Mouse (Mus musculus): ENCODE results near the gene Uspl1. TPM values are rescaled to one million over a fixed set of nuclear protein-coding genes. Genes with fewer than 3 reads are reported as not detected.

Uspl1 gene
- polyA plus RNA-seq, 1 experiment from 2014 or later: 74.9 TPM

DNA sequence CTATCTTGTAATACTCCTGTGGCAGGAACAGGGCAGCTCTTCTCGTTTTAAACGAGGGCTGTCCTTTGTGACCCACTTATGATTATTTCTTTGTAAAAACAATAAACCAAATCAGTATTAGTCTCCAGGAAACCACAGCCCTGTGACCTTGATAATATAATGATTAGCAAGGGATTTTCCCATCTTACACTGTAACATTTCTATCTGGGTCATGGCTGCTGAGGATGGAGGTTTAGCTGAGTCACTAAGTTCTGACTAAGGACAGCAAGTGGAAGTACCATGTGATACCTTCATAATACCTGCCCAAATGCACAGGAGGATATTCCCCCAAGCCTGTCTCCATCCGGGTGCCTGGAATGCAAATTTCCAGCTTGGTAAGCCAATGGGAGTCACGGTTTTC is 23.7 kb upstream of the Uspl1 start:
- no peak for ATAC-seq (replicated peaks; ENCODE audit: low FRiP score)
- Histone ChIP-seq H3K4me3 (ENCODE audit: low read depth, low read length) (no peak overlapping the region), H3K36me3 (ENCODE audit: control insufficient read depth, insufficient read depth, low read length) (no peaks in the 10 kb centered on the region), H3K27me3 (ENCODE audit: control insufficient read depth, insufficient read depth, low read length) (no peaks in the 10 kb centered on the region), H3K4me2 (ENCODE audit: low read depth, low read length, severe bottlenecking) (no peak overlapping the region), H3K27ac (ENCODE audit: low read depth, low read length) (no peak overlapping the region), H3K9me3 (ENCODE audit: control insufficient read depth, low read length) (no peaks in the 10 kb centered on the region), H3K9ac (ENCODE audit: low read length) (no peak overlapping the region), H3K4me1 (replicated peaks; ENCODE audit: control insufficient read depth, insufficient read depth, low read length) (no peaks in the 10 kb centered on the region)
- WGBS: 75% methylated on average over 4 of the region's 4 CpGs
- no peak for DNase-seq (ENCODE audit: low spot score)

DNA sequence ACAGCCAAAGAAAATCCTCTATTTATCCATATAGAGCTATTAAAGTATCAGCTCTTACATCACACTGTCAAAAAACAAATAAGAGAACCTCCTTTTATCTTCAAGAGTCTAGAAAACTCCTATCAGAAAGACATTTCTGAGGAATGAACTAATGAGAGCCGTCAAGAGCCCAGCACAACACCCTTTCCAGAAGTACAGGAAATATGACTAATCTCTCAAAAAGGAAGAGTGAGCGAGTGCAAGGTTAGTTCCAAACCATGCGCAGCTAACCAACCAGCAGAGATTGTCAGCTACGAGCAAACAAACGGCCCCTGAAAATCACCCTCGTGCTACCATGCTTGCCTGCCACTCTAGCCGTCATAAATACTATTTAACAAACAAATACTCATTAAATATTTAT is 21.3 kb upstream of the Uspl1 start:
- H3K9ac ChIP-seq (ENCODE audit: low read length): no peak overlapping the region
- H3K9me3 ChIP-seq (ENCODE audit: control insufficient read depth, low read length): no peaks in the 10 kb centered on the region
- H3K4me2 ChIP-seq (ENCODE audit: low read depth, low read length, severe bottlenecking): no peak overlapping the region
- no peak overlapping the region for H3K27ac ChIP-seq (ENCODE audit: low read depth, low read length)
- DNase-seq (ENCODE audit: low spot score) (no peak), ATAC-seq (replicated peaks; ENCODE audit: low FRiP score) (no peak)
- no peaks in the 10 kb centered on the region for H3K27me3 ChIP-seq (ENCODE audit: control insufficient read depth, insufficient read depth, low read length)
- 90% methylated on average over 7 of the region's 7 CpGs for WGBS
- no peaks in the 10 kb centered on the region for H3K4me1 ChIP-seq (replicated peaks; ENCODE audit: control insufficient read depth, insufficient read depth, low read length)
- H3K36me3 ChIP-seq (ENCODE audit: control insufficient read depth, insufficient read depth, low read length): no peaks in the 10 kb centered on the region
- H3K4me3 ChIP-seq (ENCODE audit: low read depth, low read length): no peak overlapping the region

DNA sequence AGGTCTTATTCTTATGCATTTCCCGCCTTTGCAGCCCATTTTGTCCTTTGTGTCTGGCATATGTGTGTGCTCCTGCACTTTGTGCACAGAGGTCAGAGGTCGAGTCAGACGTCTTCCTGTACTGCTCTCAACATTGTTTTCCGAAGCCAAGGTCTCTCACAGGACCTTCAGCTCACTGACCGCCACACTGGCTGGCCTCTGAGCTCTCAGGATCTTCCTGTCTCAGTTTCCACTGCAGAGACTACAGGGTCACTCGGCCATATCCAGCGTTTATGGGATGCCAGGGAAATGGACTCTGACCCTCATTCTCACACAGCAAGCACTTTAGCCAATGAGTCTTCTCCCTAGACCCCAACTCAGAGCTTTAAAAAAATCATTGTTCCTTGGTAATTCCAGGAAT is 19.3 kb upstream of the Uspl1 start:
- DNase-seq (ENCODE audit: low spot score) (no peak), ATAC-seq (replicated peaks; ENCODE audit: low FRiP score) (no peak)
- 66% methylated on average over 7 of the region's 7 CpGs for WGBS
- H3K9ac ChIP-seq (ENCODE audit: low read length): no peak overlapping the region
- H3K4me2 ChIP-seq (ENCODE audit: low read depth, low read length, severe bottlenecking): no peak overlapping the region
- H3K27ac ChIP-seq (ENCODE audit: low read depth, low read length): no peak overlapping the region
- no peaks in the 10 kb centered on the region for H3K9me3 ChIP-seq (ENCODE audit: control insufficient read depth, low read length)
- H3K36me3 ChIP-seq (ENCODE audit: control insufficient read depth, insufficient read depth, low read length): no peaks in the 10 kb centered on the region
- H3K4me3 ChIP-seq (ENCODE audit: low read depth, low read length): no peak overlapping the region
- H3K4me1 ChIP-seq (replicated peaks; ENCODE audit: control insufficient read depth, insufficient read depth, low read length): no peaks in the 10 kb centered on the region
- H3K27me3 ChIP-seq (ENCODE audit: control insufficient read depth, insufficient read depth, low read length): no peaks in the 10 kb centered on the region

DNA sequence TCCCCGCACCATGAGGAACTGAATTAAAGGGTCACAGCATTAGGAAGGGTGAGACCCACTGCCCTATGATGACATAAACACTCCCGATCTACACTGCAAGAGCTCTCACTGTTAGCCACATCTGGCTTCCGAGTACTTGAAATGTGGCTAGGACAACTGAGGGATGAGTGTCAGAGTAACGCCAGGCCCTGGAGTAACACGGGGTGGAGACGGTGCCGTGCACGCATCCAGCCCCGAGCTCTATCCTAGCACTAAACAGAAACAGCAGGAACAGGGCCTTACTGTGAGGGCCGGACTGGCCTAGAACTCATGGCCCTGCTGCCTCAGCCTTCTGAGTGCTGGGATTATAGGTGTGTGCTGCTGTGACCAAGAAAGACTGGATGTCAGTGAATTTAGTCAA is 18.1 kb upstream of the Uspl1 start:
- no peaks in the 10 kb centered on the region for H3K9me3 ChIP-seq (ENCODE audit: control insufficient read depth, low read length)
- no peaks in the 10 kb centered on the region for H3K36me3 ChIP-seq (ENCODE audit: control insufficient read depth, insufficient read depth, low read length)
- H3K27me3 ChIP-seq (ENCODE audit: control insufficient read depth, insufficient read depth, low read length): no peaks in the 10 kb centered on the region
- H3K27ac ChIP-seq (ENCODE audit: low read depth, low read length): no peak overlapping the region
- H3K9ac ChIP-seq (ENCODE audit: low read length): no peak overlapping the region
- no peaks in the 10 kb centered on the region for H3K4me1 ChIP-seq (replicated peaks; ENCODE audit: control insufficient read depth, insufficient read depth, low read length)
- DNase-seq (ENCODE audit: low spot score) (no peak), ATAC-seq (replicated peaks; ENCODE audit: low FRiP score) (no peak)
- no peak overlapping the region for H3K4me2 ChIP-seq (ENCODE audit: low read depth, low read length, severe bottlenecking)
- WGBS: 90% methylated on average over 10 of the region's 10 CpGs
- H3K4me3 ChIP-seq (ENCODE audit: low read depth, low read length): no peak overlapping the region

DNA sequence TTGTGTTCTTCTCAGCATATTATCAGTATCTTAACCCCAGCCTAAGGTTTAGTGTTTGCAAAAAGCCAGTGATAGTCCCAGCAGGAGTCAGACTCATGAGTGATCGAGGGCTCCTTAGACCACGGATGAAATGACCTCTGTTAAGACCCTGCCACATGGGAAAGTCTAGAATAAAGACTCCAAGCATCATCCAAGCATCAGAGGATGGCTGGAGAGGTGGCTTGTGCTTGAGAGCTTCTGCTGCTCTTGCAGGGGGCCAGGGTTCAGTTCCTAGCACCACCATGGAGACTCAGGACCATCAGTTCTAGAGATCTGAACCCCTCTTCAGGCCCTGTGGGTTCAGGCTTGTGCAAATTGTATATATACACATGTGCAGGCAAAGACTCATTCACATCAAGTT is 16.1 kb upstream of the Uspl1 start:
- no peak for ATAC-seq (replicated peaks; ENCODE audit: low FRiP score)
- H3K4me3 ChIP-seq (ENCODE audit: low read depth, low read length): no peak overlapping the region
- no peaks in the 10 kb centered on the region for H3K27me3 ChIP-seq (ENCODE audit: control insufficient read depth, insufficient read depth, low read length)
- no peaks in the 10 kb centered on the region for H3K36me3 ChIP-seq (ENCODE audit: control insufficient read depth, insufficient read depth, low read length)
- no peaks in the 10 kb centered on the region for H3K9me3 ChIP-seq (ENCODE audit: control insufficient read depth, low read length)
- 89% methylated on average over 2 of the region's 2 CpGs for WGBS
- no peaks in the 10 kb centered on the region for H3K4me1 ChIP-seq (replicated peaks; ENCODE audit: control insufficient read depth, insufficient read depth, low read length)
- no peak overlapping the region for H3K4me2 ChIP-seq (ENCODE audit: low read depth, low read length, severe bottlenecking)
- no peak overlapping the region for H3K27ac ChIP-seq (ENCODE audit: low read depth, low read length)
- no peak overlapping the region for H3K9ac ChIP-seq (ENCODE audit: low read length)
- DNase-seq (ENCODE audit: low spot score): no peak

DNA sequence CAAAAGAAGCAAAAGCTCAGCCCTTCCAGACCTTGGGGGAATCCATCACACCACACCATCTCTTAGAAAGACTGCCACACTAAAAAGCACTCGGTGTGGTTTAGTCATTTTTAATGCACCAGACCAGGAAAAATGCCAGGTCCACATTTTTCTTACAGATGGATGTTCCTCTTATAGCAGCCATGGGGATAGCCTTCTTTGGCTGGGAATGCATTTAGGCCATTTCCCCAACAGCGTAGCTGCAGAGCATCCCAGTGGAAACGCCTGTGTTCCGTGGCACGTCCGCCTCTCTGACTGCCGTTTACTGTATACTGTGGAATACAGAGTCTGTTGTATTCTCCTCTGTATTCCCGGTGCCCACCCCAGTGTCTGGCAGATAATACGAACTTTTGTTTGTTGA is 15.3 kb upstream of the Uspl1 start:
- no peak overlapping the region for H3K9ac ChIP-seq (ENCODE audit: low read length)
- ATAC-seq (replicated peaks; ENCODE audit: low FRiP score): no peak
- H3K4me3 ChIP-seq (ENCODE audit: low read depth, low read length): no peak overlapping the region
- H3K9me3 ChIP-seq (ENCODE audit: control insufficient read depth, low read length): no peaks in the 10 kb centered on the region
- no peaks in the 10 kb centered on the region for H3K4me1 ChIP-seq (replicated peaks; ENCODE audit: control insufficient read depth, insufficient read depth, low read length)
- H3K27me3 ChIP-seq (ENCODE audit: control insufficient read depth, insufficient read depth, low read length): no peaks in the 10 kb centered on the region
- no peak overlapping the region for H3K27ac ChIP-seq (ENCODE audit: low read depth, low read length)
- whole genome bisulfite sequencing: 90% methylated on average over 9 of the region's 9 CpGs
- H3K4me2 ChIP-seq (ENCODE audit: low read depth, low read length, severe bottlenecking): no peak overlapping the region
- DNase-seq (ENCODE audit: low spot score): no peak
- no peaks in the 10 kb centered on the region for H3K36me3 ChIP-seq (ENCODE audit: control insufficient read depth, insufficient read depth, low read length)

DNA sequence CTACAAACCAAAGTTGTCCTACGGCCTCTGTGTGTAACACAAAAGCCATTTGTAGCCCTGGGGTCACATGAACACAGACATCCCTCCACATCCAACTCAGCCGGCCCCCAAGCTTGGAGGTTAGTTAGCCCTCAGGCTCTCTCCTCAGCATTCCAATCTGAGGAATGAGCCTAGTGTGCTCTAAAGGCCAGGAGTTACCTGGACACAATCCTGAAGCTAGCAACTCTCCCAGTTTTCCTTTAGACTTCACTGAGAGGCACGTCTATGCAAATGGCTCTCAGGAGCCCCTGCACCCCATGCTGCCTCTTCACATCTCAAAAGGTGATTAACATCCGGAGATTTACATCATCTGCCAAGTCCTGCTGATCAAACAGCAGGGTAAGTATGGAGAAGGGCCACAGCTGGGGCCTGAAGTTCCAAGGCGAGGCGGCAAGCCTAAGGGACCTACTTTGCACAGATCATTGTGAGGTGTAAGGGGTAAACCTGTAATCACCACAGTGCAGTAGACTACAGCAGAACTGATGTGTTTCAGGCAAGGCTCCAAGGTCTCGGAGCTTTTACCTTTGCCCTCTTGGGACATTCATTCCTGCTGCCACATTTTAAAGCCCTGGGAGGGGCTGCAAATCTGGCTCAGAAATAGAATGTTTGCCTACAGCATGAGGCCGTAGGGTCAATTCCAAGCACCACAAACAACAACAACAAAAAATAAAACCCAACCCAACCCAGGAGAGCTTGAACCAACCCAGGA is 13.1 kb upstream of the Uspl1 start:
- WGBS: 55% methylated on average over 8 of the region's 8 CpGs
- DNase-seq (ENCODE audit: low spot score) (no peak), ATAC-seq (replicated peaks; ENCODE audit: low FRiP score) (no peak)
- Histone ChIP-seq H3K4me3 (ENCODE audit: low read depth, low read length) (no peak overlapping the region), H3K27ac (ENCODE audit: low read depth, low read length) (no peak overlapping the region), H3K9me3 (ENCODE audit: control insufficient read depth, low read length) (no peaks in the 10 kb centered on the region), H3K27me3 (ENCODE audit: control insufficient read depth, insufficient read depth, low read length) (no peaks in the 10 kb centered on the region), H3K36me3 (ENCODE audit: control insufficient read depth, insufficient read depth, low read length) (no peaks in the 10 kb centered on the region), H3K4me2 (ENCODE audit: low read depth, low read length, severe bottlenecking) (no peak overlapping the region), H3K9ac (ENCODE audit: low read length) (no peak overlapping the region), H3K4me1 (replicated peaks; ENCODE audit: control insufficient read depth, insufficient read depth, low read length) (no peaks in the 10 kb centered on the region)

DNA sequence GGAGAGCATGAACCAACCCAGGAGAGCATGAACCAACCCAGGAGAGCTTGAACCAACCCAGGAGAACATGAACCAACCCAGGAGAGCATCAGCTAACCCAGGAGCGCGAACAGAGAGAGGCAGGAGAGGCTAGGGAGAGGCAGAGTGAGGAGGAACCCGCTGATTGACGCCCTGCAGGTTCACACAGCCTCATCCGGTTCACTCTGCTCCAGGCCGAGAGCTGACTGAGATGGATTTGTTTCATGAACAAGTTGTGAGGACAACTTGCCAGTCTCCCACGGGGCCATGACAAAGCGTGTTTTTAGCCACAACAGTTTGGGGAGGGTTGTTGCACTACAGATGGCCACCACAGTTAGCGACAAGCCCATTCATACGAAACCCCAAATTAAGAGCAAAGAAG is 11.9 kb upstream of the Uspl1 start:
- no peaks in the 10 kb centered on the region for H3K27me3 ChIP-seq (ENCODE audit: control insufficient read depth, insufficient read depth, low read length)
- H3K36me3 ChIP-seq (ENCODE audit: control insufficient read depth, insufficient read depth, low read length): no peaks in the 10 kb centered on the region
- H3K9ac ChIP-seq (ENCODE audit: low read length): no peak overlapping the region
- no peak overlapping the region for H3K4me2 ChIP-seq (ENCODE audit: low read depth, low read length, severe bottlenecking)
- DNase-seq (ENCODE audit: low spot score): no peak
- no peaks in the 10 kb centered on the region for H3K9me3 ChIP-seq (ENCODE audit: control insufficient read depth, low read length)
- no peak overlapping the region for H3K27ac ChIP-seq (ENCODE audit: low read depth, low read length)
- no peaks in the 10 kb centered on the region for H3K4me1 ChIP-seq (replicated peaks; ENCODE audit: control insufficient read depth, insufficient read depth, low read length)
- WGBS: 80% methylated on average over 10 of the region's 10 CpGs
- H3K4me3 ChIP-seq (ENCODE audit: low read depth, low read length): no peak overlapping the region
- no peak for ATAC-seq (replicated peaks; ENCODE audit: low FRiP score)

DNA sequence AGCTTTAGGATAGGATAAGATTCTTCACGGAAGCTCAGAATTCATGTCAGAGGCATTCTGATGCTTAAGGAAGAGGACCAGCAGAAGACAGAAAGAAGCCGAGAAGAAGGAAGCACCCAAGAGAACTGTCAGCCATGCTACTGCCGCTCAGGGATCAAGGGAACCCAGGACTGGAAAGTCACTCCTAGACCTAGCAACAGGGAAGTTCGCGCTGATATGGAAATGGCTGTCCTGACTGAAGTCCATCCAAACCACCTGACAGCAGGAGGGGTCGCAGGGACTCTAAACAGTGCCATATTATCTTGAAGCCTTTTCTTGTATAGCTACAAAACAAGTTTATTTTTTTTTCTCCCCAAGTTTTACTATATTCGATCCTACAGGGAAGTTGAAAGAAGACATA is 9.6 kb upstream of the Uspl1 start:
- Histone ChIP-seq H3K9ac (ENCODE audit: low read length) (no peak overlapping the region), H3K4me1 (replicated peaks; ENCODE audit: control insufficient read depth, insufficient read depth, low read length) (no peaks in the 10 kb centered on the region), H3K36me3 (ENCODE audit: control insufficient read depth, insufficient read depth, low read length) (no peaks in the 10 kb centered on the region), H3K27ac (ENCODE audit: low read depth, low read length) (no peak overlapping the region), H3K4me3 (ENCODE audit: low read depth, low read length) (no peak overlapping the region), H3K27me3 (ENCODE audit: control insufficient read depth, insufficient read depth, low read length) (no peaks in the 10 kb centered on the region), H3K4me2 (ENCODE audit: low read depth, low read length, severe bottlenecking) (no peak overlapping the region), H3K9me3 (ENCODE audit: control insufficient read depth, low read length) (no peaks in the 10 kb centered on the region)
- DNase-seq (ENCODE audit: low spot score) (no peak), ATAC-seq (replicated peaks; ENCODE audit: low FRiP score) (no peak)
- 88% methylated on average over 7 of the region's 7 CpGs for WGBS

All from forebrain, embryonic 11.5 days (tissue).